Mouse (Mus musculus) spleen, postnatal 10 days (tissue): ENCODE data around the gene Traf5.
A peak's percentile ranks its signal among the peaks of the same experiment; 100 is the strongest.

ENCODE experiments used
- DNase-seq, 2 experiments: peaks; one replicate each; pipeline ENCODE4 v3.0.0; 2021 to 2022; ENCODE audit warnings: low spot score in 2 of 2

Traf5 gene

GRCm38 (mm10) chr1:192063209-192063946 is 29.0 kb downstream of the Traf5 start:
- DNase-seq: no peak

GRCm38 (mm10) chr1:192062682-192063081 is 29.7 kb downstream of the Traf5 start:
- DNase-seq: no peak

- peak in 1 of 2 experiments; percentile 25 for DNase-seq
Observed at GRCm38 (mm10) chr1:192061666-192062306, 30.6 kb downstream of the Traf5 start.

- DNase-seq: no peak
Observed at GRCm38 (mm10) chr1:192058911-192059310, 33.4 kb downstream of the Traf5 start.

- no peak for DNase-seq
Observed at GRCm38 (mm10) chr1:192053726-192054125, 38.6 kb downstream of the Traf5 start.

GRCm38 (mm10) chr1:192052986-192053385 is 39.4 kb downstream of the Traf5 start:
- DNase-seq: no peak

- no peak for DNase-seq
Observed at GRCm38 (mm10) chr1:192052461-192052860, 39.9 kb downstream of the Traf5 start.

- DNase-seq: no peak
Observed at GRCm38 (mm10) chr1:191999022-191999421, 93.3 kb downstream of the Traf5 start.

GRCm38 (mm10) chr1:191996621-191997185 is 95.7 kb downstream of the Traf5 start:
- no peak for DNase-seq

GRCm38 (mm10) chr1:191995916-191996315 is 96.4 kb downstream of the Traf5 start:
- DNase-seq: no peak

GRCm38 (mm10) chr1:191995488-191995887 is 96.9 kb downstream of the Traf5 start:
- peak; percentile 76 to 86 for DNase-seq

GRCm38 (mm10) chr1:191994476-191994875 is 97.9 kb downstream of the Traf5 start:
- DNase-seq: peak in 1 of 2 experiments; percentile 49

- no peak for DNase-seq
Observed at GRCm38 (mm10) chr1:191992040-191992780, 100.1 kb downstream of the Traf5 start.

GRCm38 (mm10) chr1:191989994-191990393 is 102.4 kb downstream of the Traf5 start:
- DNase-seq: peak; percentile 82 to 96

GRCm38 (mm10) chr1:191989060-191989459 is 103.3 kb downstream of the Traf5 start:
- DNase-seq: no peak

GRCm38 (mm10) chr1:191988646-191989045 is 103.7 kb downstream of the Traf5 start:
- no peak for DNase-seq

GRCm38 (mm10) chr1:191987481-191987769 is 104.9 kb downstream of the Traf5 start:
- no peak for DNase-seq

- DNase-seq: no peak
Observed at GRCm38 (mm10) chr1:191986674-191987480, 105.5 kb downstream of the Traf5 start.

GRCm38 (mm10) chr1:191981426-191982102 is 110.8 kb downstream of the Traf5 start:
- DNase-seq: no peak

GRCm38 (mm10) chr1:191977187-191977586 is 115.2 kb downstream of the Traf5 start, which contains the start of gene Rd3:
Gene Rd3 (plus strand): TSS chr1:191977370.
- DNase-seq: no peak
